Mouse (Mus musculus) myocyte (in vitro differentiated cells): ENCODE measurements around the gene En1. TPM values are rescaled to one million over a fixed set of nuclear protein-coding genes. Genes with fewer than 3 reads are reported as not detected.

ENCODE experiments used
- H3K27me3 ChIP-seq: one replicate; pipeline ENCODE4 v1.6.1; 2011; ENCODE audit not compliant: control insufficient read depth, insufficient read depth, insufficient read length
- H3K36me3 ChIP-seq: one replicate; pipeline ENCODE4 v1.6.1; 2011; ENCODE audit not compliant: control insufficient read depth, insufficient read depth
- H3K4me2 ChIP-seq: one replicate; pipeline ENCODE4 v1.6.1; 2011; ENCODE audit warnings: low read depth, control low read depth
- H3K4me3 ChIP-seq: one replicate; pipeline ENCODE4 v1.5.1; 2011; ENCODE audit warnings: mild to moderate bottlenecking, control low read depth, moderate library complexity
- H3K79me2 ChIP-seq: one replicate; pipeline ENCODE4 v1.6.1; 2011; ENCODE audit not compliant: control insufficient read depth, insufficient read depth
- H3ac ChIP-seq: one replicate; pipeline ENCODE4 v1.6.1; 2011; ENCODE audit not compliant: control insufficient read depth, insufficient read length
- CEBPB ChIP-seq: IDR thresholded peaks from 2 replicates; pipeline ENCODE4 v1.6.1; 2011; ENCODE audit warnings: mild to moderate bottlenecking, moderate library complexity; ENCODE audit not compliant: poor library complexity, insufficient read depth, severe bottlenecking
- E2F4 ChIP-seq: IDR thresholded peaks from one replicate; pipeline ENCODE4 v1.6.1; 2011; ENCODE audit warnings: mild to moderate bottlenecking, control low read depth, moderate library complexity; ENCODE audit not compliant: insufficient read depth
- MAX ChIP-seq: IDR thresholded peaks from one replicate; pipeline ENCODE4 v1.6.1; 2011; ENCODE audit warnings: low read depth, mild to moderate bottlenecking, control low read depth
- MYOD1 ChIP-seq, 3 experiments: IDR thresholded peaks; one replicate each; pipeline ENCODE4 v1.6.1; 2011; ENCODE audit warnings: control low read depth in 2 of 3, low read depth in 2 of 3, mild to moderate bottlenecking in 2 of 3, moderate library complexity in 1 of 3; ENCODE audit not compliant: insufficient read length in 2 of 3, control insufficient read depth in 1 of 3
- MYOG ChIP-seq, 3 experiments: IDR thresholded peaks; one replicate each; pipeline ENCODE4 v1.6.1; 2011; ENCODE audit warnings: control low read depth in 2 of 3, low read depth in 2 of 3, mild to moderate bottlenecking in 2 of 3; ENCODE audit not compliant: insufficient read length in 2 of 3, control insufficient read depth in 1 of 3, insufficient read depth in 1 of 3
- POLR2A ChIP-seq: IDR thresholded peaks from one replicate; pipeline ENCODE4 v1.6.1; 2011; ENCODE audit warnings: low read depth, mild to moderate bottlenecking, control low read depth, moderate library complexity; ENCODE audit not compliant: insufficient read length
- POLR2AphosphoS2 ChIP-seq: IDR thresholded peaks from one replicate; pipeline ENCODE4 v1.6.1; 2011; ENCODE audit warnings: low read depth, control low read depth; ENCODE audit not compliant: insufficient read length
- REST ChIP-seq: IDR thresholded peaks from one replicate; pipeline ENCODE4 v1.6.1; 2011; ENCODE audit warnings: mild to moderate bottlenecking, control low read depth, moderate library complexity; ENCODE audit not compliant: insufficient read depth, insufficient read length
- SRF ChIP-seq: IDR thresholded peaks from one replicate; pipeline ENCODE4 v1.6.1; 2011; ENCODE audit warnings: low read depth; ENCODE audit not compliant: control insufficient read depth, insufficient read length
- TCF12 ChIP-seq: IDR thresholded peaks from one replicate; pipeline ENCODE4 v1.6.1; 2011; ENCODE audit warnings: mild to moderate bottlenecking, control low read depth; ENCODE audit not compliant: poor library complexity, insufficient read depth, severe bottlenecking
- TCF3 ChIP-seq: IDR thresholded peaks from one replicate; pipeline ENCODE4 v1.6.1; 2011; ENCODE audit warnings: low read depth, control low read depth; ENCODE audit not compliant: insufficient read length
- USF1 ChIP-seq: IDR thresholded peaks from one replicate; pipeline ENCODE4 v1.6.1; 2011; ENCODE audit warnings: low read depth, mild to moderate bottlenecking, control low read depth, moderate library complexity
- polyA plus RNA-seq: library from polyadenylated mRNA; unstranded; fragments of >200 nt; fragmentation: generic; extraction: Trizol; gene quantifications from one replicate; pipeline ENCODE4 v1.2.1, GENCODE M21; 2012; ENCODE audit warnings: missing spikeins

En1 gene
- polyA plus RNA-seq, 1 experiment: 6.9 TPM

DNA sequence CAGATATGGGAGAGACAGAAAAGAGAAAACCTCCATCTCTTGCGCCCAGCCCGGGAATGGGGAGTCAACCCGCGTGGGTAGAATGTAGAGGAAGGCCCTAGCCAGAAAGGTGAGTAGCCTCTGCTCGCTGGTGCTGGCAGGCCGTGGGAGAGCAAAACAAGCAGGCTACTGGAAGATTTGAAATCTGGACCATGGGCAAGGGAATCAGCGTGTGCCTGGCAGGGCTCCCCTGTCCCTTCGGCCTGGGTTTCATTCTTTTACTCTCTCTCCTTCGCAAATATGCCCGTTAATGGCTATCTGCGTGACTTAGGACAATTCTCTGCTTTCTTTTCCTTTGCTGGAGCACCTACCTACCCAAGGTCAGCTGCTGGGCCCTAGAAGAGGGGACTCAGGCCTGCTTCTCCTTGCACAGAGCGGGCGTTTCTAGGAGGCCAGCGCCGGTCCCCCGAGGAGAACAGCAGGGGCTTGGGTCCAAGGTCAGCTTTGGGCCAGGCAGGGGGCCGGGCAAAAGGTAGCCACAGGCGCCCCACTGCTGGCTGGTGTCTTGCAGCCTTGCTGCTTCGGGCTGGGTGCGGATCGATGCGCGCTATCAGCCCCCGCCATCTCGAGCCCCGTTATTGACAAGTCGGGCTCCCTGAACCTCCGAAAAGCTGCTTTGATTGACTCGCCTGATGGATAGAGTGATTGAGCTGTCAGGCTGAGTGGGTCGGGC, 2.4 kb downstream of the En1 start:
- Histone ChIP-seq H3K4me2 (peak overlapping the region; percentile 98), H3ac (peak overlapping the region; percentile 26), H3K4me3 (peak overlapping the region; percentile 75), H3K36me3 (no peaks in the 10 kb centered on the region), H3K79me2 (peaks cover 36% of the 10 kb centered on the region), H3K27me3 (no peaks in the 10 kb centered on the region)
- TF ChIP-seq TCF3 (no peak), CEBPB (no peak), REST (no peak), USF1 (no peak), POLR2AphosphoS2 (no peak), POLR2A (no peak), TCF12 (no peak), MYOD1 (IDR thresholded peaks at IDR 0.05; ENCODE audit: control insufficient read depth in 1 of 3, insufficient read length in 2 of 3, low read depth in 2 of 3) (no peak), SRF (no peak), E2F4 (no peak), MAX (no peak), MYOG (IDR thresholded peaks at IDR 0.05; ENCODE audit: control insufficient read depth in 1 of 3, insufficient read depth in 1 of 3, insufficient read length in 2 of 3, low read depth in 2 of 3) (no peak)

DNA sequence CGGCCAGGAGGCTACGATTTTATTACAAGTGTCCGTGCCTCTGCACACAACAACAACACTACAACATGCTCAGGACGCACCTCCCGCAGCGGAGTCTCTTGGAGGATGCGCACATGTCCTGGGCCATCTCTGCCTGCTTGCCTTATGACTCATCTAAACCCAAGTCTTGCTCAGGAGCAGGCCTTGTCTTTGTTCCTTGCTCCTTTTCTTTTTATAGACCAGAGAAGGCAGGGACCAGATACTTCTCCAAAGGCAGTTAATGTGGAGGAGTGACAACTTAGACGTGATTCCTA, 2.9 kb downstream of the En1 start:
- H3K36me3 ChIP-seq: no peaks in the 10 kb centered on the region
- H3K4me3 ChIP-seq: peak overlapping the region; percentile 75
- no peak for TF ChIP-seq E2F4
- no peak for TF ChIP-seq TCF3
- TF ChIP-seq POLR2AphosphoS2: peak; percentile 58
- TF ChIP-seq MAX: no peak
- peak in 1 of 3 experiments; percentile 21 for TF ChIP-seq MYOD1 (IDR thresholded peaks at IDR 0.05; ENCODE audit: control insufficient read depth in 1 of 3, insufficient read length in 2 of 3, low read depth in 2 of 3)
- TF ChIP-seq MYOG (IDR thresholded peaks at IDR 0.05; ENCODE audit: control insufficient read depth in 1 of 3, insufficient read depth in 1 of 3, insufficient read length in 2 of 3, low read depth in 2 of 3): peak in 1 of 3 experiments; percentile 12
- no peak for TF ChIP-seq REST
- no peak for TF ChIP-seq SRF
- peak; percentile 85 for TF ChIP-seq POLR2A
- H3ac ChIP-seq: peak overlapping the region; percentile 26
- H3K4me2 ChIP-seq: peak overlapping the region; percentile 98
- peaks cover 36% of the 10 kb centered on the region for H3K79me2 ChIP-seq
- no peaks in the 10 kb centered on the region for H3K27me3 ChIP-seq

DNA sequence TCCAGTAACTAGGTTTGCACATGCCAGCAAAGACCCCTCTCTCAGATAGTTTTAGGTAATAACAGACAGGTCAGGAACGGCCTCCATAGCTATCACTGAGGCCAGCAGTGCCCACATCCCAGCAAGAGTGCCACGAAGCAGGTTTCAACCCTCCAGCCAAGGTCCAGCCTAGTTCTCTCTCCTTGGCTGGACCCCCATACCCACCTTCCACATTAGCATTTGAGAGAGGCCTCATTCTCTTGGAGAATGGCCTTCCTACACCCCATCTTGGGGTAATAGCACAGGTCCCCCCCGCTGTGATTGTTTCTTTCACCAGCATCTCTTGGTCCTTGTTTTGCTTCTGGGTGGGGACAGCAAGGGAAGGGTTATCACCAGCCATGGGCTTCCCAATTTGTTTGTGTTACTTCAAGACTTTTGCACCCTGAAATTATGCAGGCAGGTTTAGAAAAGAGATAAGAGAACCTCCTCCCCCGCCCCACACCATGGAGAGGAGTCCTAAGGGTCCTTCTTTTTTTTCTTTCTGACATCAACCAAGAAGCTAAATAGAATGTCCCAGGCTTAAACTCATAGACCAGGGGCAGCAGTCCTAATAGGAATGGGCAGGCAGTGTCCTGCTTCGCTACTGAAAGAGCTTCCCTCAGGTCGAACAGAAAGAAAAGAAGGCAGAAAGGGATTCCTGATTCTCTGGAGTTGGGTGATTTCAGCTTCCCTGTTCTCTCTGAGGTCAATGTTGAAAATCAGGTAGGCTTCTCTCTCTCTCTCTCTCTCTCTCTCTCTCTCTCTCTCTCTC, 3.5 kb downstream of the En1 start:
- peak overlapping the region; percentile 75 for H3K4me3 ChIP-seq
- H3K36me3 ChIP-seq: no peaks in the 10 kb centered on the region
- no peaks in the 10 kb centered on the region for H3K27me3 ChIP-seq
- TF ChIP-seq E2F4 (no peak), TCF3 (no peak), TCF12 (no peak), POLR2AphosphoS2 (no peak), USF1 (no peak), REST (no peak), CEBPB (no peak), POLR2A (no peak), MAX (no peak), MYOD1 (IDR thresholded peaks at IDR 0.05; ENCODE audit: control insufficient read depth in 1 of 3, insufficient read length in 2 of 3, low read depth in 2 of 3) (no peak), SRF (no peak), MYOG (IDR thresholded peaks at IDR 0.05; ENCODE audit: control insufficient read depth in 1 of 3, insufficient read depth in 1 of 3, insufficient read length in 2 of 3, low read depth in 2 of 3) (no peak)
- H3K79me2 ChIP-seq: peaks cover 36% of the 10 kb centered on the region
- peak overlapping the region; percentile 98 for H3K4me2 ChIP-seq
- no peak overlapping the region for H3ac ChIP-seq

- Histone ChIP-seq H3K27me3 (no peaks in the 10 kb centered on the region), H3K79me2 (peaks cover 36% of the 10 kb centered on the region)
These were observed 4.7 kb downstream of the En1 start for GRCm38 (mm10) chr1:120606641-120607575.

More at GRCm38 (mm10) chr1:120606641-120607575, 4.7 kb downstream of the En1 start:
- Histone ChIP-seq H3K36me3 (no peaks in the 10 kb centered on the region), H3ac (peak overlapping the region; percentile 17), H3K4me3 (peak overlapping the region; percentile 75), H3K4me2 (peak overlapping the region; percentile 98)
- no peak for TF ChIP-seq CEBPB
- TF ChIP-seq TCF3: no peak
- no peak for TF ChIP-seq MAX
- TF ChIP-seq POLR2AphosphoS2: no peak
- no peak for TF ChIP-seq MYOD1 (IDR thresholded peaks at IDR 0.05; ENCODE audit: control insufficient read depth in 1 of 3, insufficient read length in 2 of 3, low read depth in 2 of 3)
- TF ChIP-seq SRF: no peak
- TF ChIP-seq E2F4: no peak
- no peak for TF ChIP-seq MYOG (IDR thresholded peaks at IDR 0.05; ENCODE audit: control insufficient read depth in 1 of 3, insufficient read depth in 1 of 3, insufficient read length in 2 of 3, low read depth in 2 of 3)
- no peak for TF ChIP-seq TCF12
- TF ChIP-seq REST: no peak
- TF ChIP-seq USF1: no peak
- TF ChIP-seq POLR2A: no peak
